Mouse (Mus musculus) neural tube, embryonic 11.5 days (tissue): ENCODE measurements at regions not wholly inside any gene's neighbourhood (a gene's known extent, or its start where the extent isn't known, plus 50 kb on each side); places are given as distances from the start of the nearest gene placed in this dataset.
A peak's percentile ranks its signal among the peaks of the same experiment; 100 is the strongest.

Experiments
- ATAC-seq: fragments of 200-750 bp; cut with Nextera tagmentation; 2 replicates; pipeline ENCODE4 v1.8.0; 2017; ENCODE audit warnings: moderate number of reproducible peaks, mild to moderate bottlenecking, moderate TSS enrichment, moderate library complexity; ENCODE audit not compliant: insufficient read depth, low FRiP score, low TSS enrichment
- DNase-seq: peaks from one replicate; pipeline ENCODE4 v3.0.0-alpha.2; 2015; ENCODE audit warnings: low spot score
- H3K27ac ChIP-seq: fragments of 300-500 bp; sonication (generic); 2 replicates; pipeline ENCODE4 v1.5.1; 2014; ENCODE audit warnings: low read depth, mild to moderate bottlenecking, low read length
- H3K27me3 ChIP-seq: fragments of 300-500 bp; sonication (generic); 2 replicates; pipeline ENCODE4 v1.6.1; 2014; ENCODE audit warnings: mild to moderate bottlenecking, low read length, mixed read lengths; ENCODE audit not compliant: control insufficient read depth, insufficient read depth
- H3K36me3 ChIP-seq: fragments of 300-500 bp; sonication (generic); 2 replicates; pipeline ENCODE4 v1.6.1; 2014; ENCODE audit warnings: mild to moderate bottlenecking, low read length, moderate library complexity, mixed read lengths; ENCODE audit not compliant: control insufficient read depth, insufficient read depth
- H3K4me1 ChIP-seq: fragments of 300-500 bp; sonication (generic); 2 replicates; pipeline ENCODE4 v1.6.1; 2014; ENCODE audit warnings: low read length, mixed read lengths; ENCODE audit not compliant: control insufficient read depth, insufficient read depth
- H3K4me2 ChIP-seq: fragments of 300-500 bp; sonication (generic); 2 replicates; pipeline ENCODE4 v1.6.1; 2014; ENCODE audit warnings: low read depth, mild to moderate bottlenecking, moderate library complexity
- H3K4me3 ChIP-seq: fragments of 300-500 bp; sonication (generic); 2 replicates; pipeline ENCODE4 v1.5.1; 2014; ENCODE audit warnings: low read depth, low read length
- H3K9ac ChIP-seq: fragments of 300-500 bp; sonication (generic); 2 replicates; pipeline ENCODE4 v1.6.1; 2014; ENCODE audit warnings: mild to moderate bottlenecking, low read length
- H3K9me3 ChIP-seq: fragments of 300-500 bp; sonication (generic); 2 replicates; pipeline ENCODE4 v1.6.1; 2016; ENCODE audit warnings: low read length; ENCODE audit not compliant: control insufficient read depth
- WGBS: fragments of 180-500 bp; shearing (Covaris S2); extraction: QIAGEN DNeasy Blood & Tissue Kit; methylation state at CpG from one replicate; pipeline ENCODE4 v1.1.7; 2014; 5-methylcytosine and 5-hydroxymethylcytosine counted together

DNA sequence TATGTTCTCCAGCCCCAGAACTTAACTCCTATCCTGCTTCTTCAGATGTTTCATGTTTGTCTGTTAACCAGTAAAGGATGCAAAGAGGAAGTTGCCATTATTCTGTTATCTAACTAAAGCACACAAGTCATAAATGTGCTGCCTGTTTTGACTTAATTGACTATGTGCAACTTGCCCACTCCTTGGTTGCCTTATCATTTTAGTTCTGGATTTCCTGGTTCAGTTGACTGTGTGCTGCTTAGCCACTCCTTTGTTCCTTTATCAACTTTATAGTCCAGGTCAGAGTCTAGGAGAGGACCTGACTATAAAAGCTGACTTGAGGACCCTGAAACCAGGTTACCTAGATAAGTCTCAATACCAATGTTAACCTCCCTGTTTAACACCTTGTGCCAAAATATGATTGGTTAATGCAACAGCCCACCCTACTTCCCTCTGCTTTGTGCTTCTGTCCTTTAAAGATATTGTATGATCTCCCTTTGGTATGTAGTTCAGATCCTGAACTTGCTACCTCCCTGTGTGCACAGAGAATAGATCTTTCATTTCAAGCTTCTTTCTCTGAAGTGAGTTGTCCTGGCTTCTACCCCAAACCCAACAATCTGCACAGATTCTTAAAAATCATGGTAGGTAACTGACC lies 721.2 kb upstream of the Lcorl start:
- H3K9me3 ChIP-seq, result no peaks in the 10 kb centered on the region

DNA sequence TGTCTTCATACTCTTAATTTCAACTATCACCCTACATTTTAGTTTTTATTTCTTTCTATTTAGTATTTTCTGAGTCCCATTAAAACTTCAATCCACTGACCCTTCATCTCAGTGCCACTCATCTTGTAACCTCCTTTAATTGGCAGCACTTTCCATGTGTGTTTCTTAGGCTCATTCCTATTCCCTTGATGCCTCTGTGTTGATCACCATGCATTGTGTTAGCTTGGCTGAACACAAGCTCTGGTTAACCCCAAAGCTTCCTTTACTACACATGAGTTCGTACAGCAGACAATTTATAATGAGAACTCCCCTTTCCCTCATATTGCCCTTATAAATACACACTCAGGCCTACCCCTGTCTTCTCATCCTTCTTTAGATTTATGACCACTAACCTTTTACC lies 716.5 kb upstream of the Lcorl start:
- Histone ChIP-seq H3K27me3 (no peaks in the 10 kb centered on the region), H3K4me1 (no peaks in the 10 kb centered on the region), H3K27ac (no peak overlapping the region), H3K4me3 (no peak overlapping the region), H3K9ac (no peak overlapping the region), H3K36me3 (no peaks in the 10 kb centered on the region), H3K9me3 (no peaks in the 10 kb centered on the region), H3K4me2 (no peak overlapping the region)
- DNase-seq (no peak), ATAC-seq (no peak)
- WGBS, result 70% methylated on average over 1 of the region's 1 CpGs

More for the DNA sequence above, 721.2 kb upstream of the Lcorl start:
- Histone ChIP-seq H3K4me3 (no peak overlapping the region), H3K36me3 (no peaks in the 10 kb centered on the region), H3K27ac (no peak overlapping the region), H3K9ac (no peak overlapping the region), H3K4me1 (no peaks in the 10 kb centered on the region), H3K4me2 (no peak overlapping the region), H3K27me3 (no peaks in the 10 kb centered on the region)
- DNase-seq (no peak), ATAC-seq (no peak)

DNA sequence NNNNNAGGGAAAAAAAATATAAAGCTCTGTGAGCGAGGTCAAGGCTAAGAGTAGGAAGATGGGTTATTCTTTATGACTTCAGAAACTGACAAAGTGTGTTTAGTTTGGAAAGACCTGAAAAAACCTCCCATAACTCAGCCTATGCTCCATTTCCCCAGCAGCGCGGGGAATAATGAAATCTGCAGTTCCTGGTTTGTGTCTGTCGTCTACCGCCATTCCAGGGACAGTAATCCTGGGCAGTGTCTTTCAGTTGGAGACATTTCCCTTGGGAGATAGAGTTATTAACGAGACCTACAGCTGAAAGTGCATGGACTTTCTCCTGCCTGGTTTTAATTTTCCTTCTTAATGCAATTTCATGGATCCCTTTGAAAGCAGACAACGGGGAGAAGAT lies 715.9 kb upstream of the Lcorl start:
- no peak overlapping the region for H3K4me3 ChIP-seq
- DNase-seq, result peak; percentile 16
- no peak for ATAC-seq

DNA sequence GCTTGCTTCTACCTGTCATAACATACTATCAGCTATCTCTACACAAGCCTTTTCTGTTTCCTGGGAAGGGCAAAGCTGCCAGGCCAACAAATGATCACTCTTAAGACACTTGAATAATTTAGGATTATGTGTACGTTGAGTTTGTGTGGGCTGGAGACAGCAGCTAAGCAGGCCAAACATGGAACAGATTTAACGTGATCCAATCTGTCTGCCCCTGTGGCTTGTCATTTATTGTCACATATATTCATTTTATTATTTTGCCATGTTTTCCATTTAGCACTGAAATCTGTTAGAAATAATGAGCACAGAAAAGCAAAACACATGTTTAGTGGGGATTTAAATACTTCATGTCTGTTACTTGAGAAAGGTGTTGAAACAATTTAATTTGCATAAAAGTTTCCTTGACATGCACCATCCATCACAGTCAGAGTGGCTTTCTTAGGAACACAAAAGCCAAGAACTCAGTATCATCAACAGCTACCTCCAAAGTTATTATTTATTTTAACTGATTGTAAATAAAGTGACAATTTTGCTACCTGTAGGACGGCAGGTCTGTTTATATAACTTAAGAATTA lies 699.4 kb upstream of the Lcorl start:
- ATAC-seq (no peak), DNase-seq (no peak)
- Histone ChIP-seq H3K27ac (no peak overlapping the region), H3K4me3 (no peak overlapping the region), H3K9ac (no peak overlapping the region), H3K36me3 (no peaks in the 10 kb centered on the region), H3K4me2 (no peak overlapping the region), H3K4me1 (no peaks in the 10 kb centered on the region), H3K27me3 (no peaks in the 10 kb centered on the region), H3K9me3 (no peaks in the 10 kb centered on the region)
- WGBS, result 82% methylated on average over 3 of the region's 3 CpGs

More for the DNA sequence above, 715.9 kb upstream of the Lcorl start:
- Histone ChIP-seq H3K27me3 (no peaks in the 10 kb centered on the region), H3K27ac (no peak overlapping the region), H3K9me3 (no peaks in the 10 kb centered on the region), H3K4me2 (no peak overlapping the region), H3K4me1 (no peaks in the 10 kb centered on the region), H3K36me3 (no peaks in the 10 kb centered on the region), H3K9ac (no peak overlapping the region)
- WGBS, result 64% methylated on average over 7 of the region's 7 CpGs

DNA sequence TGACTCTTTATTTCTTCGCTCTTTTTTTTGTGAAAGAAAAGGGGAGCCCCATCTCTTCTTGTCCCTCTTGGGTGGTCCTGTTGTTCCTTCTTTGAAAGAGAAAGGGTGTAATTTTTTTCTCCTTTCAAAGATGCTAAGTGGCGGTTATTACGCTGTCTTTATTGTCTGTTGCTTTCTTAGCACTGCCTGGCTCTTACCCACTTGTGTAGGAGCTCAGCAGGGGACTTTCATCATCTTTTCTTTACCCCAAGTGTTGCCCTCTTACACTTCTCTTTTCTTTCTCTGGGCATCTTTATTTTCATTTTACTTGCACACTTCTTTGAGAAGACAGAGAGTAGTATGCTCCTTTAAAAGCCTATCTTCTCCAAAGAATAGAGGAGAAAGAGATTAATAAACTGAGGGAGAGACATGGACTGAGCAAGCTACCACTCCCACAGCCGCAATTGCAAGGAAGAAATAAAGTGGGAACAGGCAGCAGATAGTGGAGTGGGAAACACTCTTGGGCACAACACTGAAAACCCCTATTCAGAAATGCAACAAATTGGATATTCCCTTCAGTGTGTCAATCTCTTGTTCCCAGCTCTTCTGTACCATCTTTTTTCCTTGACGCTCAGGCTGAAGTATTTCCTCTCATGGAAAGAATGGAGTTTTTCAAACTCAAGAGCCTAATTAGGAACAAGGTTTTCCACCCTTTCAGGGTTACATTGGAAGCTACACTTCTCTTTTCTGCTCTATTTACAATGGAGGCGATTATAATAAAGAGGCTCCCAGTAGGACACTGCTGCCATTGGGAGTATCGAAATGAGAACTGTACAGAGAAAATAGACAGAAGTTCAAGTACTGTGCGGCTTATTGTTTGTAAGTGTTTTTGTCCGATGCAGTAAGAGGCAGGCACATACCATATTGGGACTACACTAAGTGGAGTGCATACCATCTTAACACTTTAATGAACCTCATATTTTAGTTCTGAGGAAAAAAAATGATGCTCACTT lies 684.2 kb upstream of the Lcorl start:
- Histone ChIP-seq H3K9ac (no peak overlapping the region), H3K9me3 (no peaks in the 10 kb centered on the region), H3K4me3 (no peak overlapping the region), H3K4me1 (no peaks in the 10 kb centered on the region), H3K27me3 (no peaks in the 10 kb centered on the region), H3K4me2 (no peak overlapping the region), H3K36me3 (no peaks in the 10 kb centered on the region), H3K27ac (no peak overlapping the region)
- WGBS, result 58% methylated on average over 9 of the region's 9 CpGs
- DNase-seq, result no peak
- no peak for ATAC-seq
